Mouse (Mus musculus) hindbrain, embryonic 14.5 days (tissue): Measurements from ENCODE around the gene Sync. TPM values are rescaled to one million over a fixed set of nuclear protein-coding genes. Genes with fewer than 3 reads are reported as not detected.

ENCODE experiments used
- ATAC-seq: fragments of 200-750 bp; cut with Nextera tagmentation; 2 replicates; pipeline ENCODE4 v1.8.0; 2017; ENCODE audit warnings: moderate number of reproducible peaks, mild to moderate bottlenecking, moderate TSS enrichment, moderate library complexity; ENCODE audit not compliant: low FRiP score
- DNase-seq: peaks from one replicate; pipeline ENCODE4 v3.0.0-alpha.2; 2015; ENCODE audit warnings: low spot score
- H3K27ac ChIP-seq: fragments of 300-500 bp; sonication (generic); 2 replicates; pipeline ENCODE4 v1.5.1; 2014; ENCODE audit warnings: mild to moderate bottlenecking, moderate library complexity
- H3K27me3 ChIP-seq: fragments of 300-500 bp; sonication (generic); 2 replicates; pipeline ENCODE4 v1.6.1; 2014; ENCODE audit warnings: mild to moderate bottlenecking, low read length, mixed read lengths; ENCODE audit not compliant: control insufficient read depth, insufficient read depth
- H3K36me3 ChIP-seq: fragments of 300-500 bp; sonication (generic); replicated peaks from 2 replicates; pipeline ENCODE4 v1.6.1; 2014; ENCODE audit not compliant: control insufficient read depth, insufficient read depth
- H3K4me1 ChIP-seq: fragments of 300-500 bp; sonication (generic); replicated peaks from 2 replicates; pipeline ENCODE4 v1.6.1; 2014; ENCODE audit warnings: antibody characterized with exemption, low read length, mixed read lengths; ENCODE audit not compliant: control insufficient read depth, insufficient read depth
- H3K4me2 ChIP-seq: fragments of 300-500 bp; sonication (generic); replicated peaks from 2 replicates; pipeline ENCODE4 v1.6.1; 2014; ENCODE audit warnings: mild to moderate bottlenecking, moderate library complexity
- H3K4me3 ChIP-seq: fragments of 300-500 bp; sonication (generic); replicated peaks from 2 replicates; pipeline ENCODE4 v1.5.1; 2014; ENCODE audit warnings: mild to moderate bottlenecking, low read length
- H3K9ac ChIP-seq: fragments of 300-500 bp; sonication (generic); 2 replicates; pipeline ENCODE4 v1.6.1; 2014
- H3K9me3 ChIP-seq: fragments of 300-500 bp; sonication (generic); 2 replicates; pipeline ENCODE4 v1.6.1; 2016; ENCODE audit warnings: low read length; ENCODE audit not compliant: control insufficient read depth
- WGBS: fragments of 180-500 bp; shearing (Covaris S2); extraction: QIAGEN DNeasy Blood & Tissue Kit; methylation state at CpG from one replicate; pipeline ENCODE4 v1.1.7; 2014; 5-methylcytosine and 5-hydroxymethylcytosine counted together
- polyA plus RNA-seq: library from polyadenylated mRNA; unstranded; fragments of >200 nt; fragmentation: Nextera tagmentation; extraction: Ambion mirVana; gene quantifications from 2 replicates; pipeline ENCODE4 v1.2.1, GENCODE M21; 2014

Gene Sync
- polyA plus RNA-seq, 1 experiment from 2014 or later = 1.2 TPM

- Histone ChIP-seq H3K9ac (no peak overlapping the region), H3K4me3 (no peak overlapping the region), H3K27me3 (no peaks in the 10 kb centered on the region), H3K4me1 (no peaks in the 10 kb centered on the region), H3K27ac (no peak overlapping the region), H3K9me3 (no peaks in the 10 kb centered on the region), H3K4me2 (no peak overlapping the region), H3K36me3 (peaks cover 84% of the 10 kb centered on the region)
- no peak for DNase-seq
- 95% methylated on average over 1 of the region's 1 CpGs for WGBS
- ATAC-seq = no peak
These were observed 33.5 kb downstream of the Sync start for GRCm38 (mm10) chr4:129320876-129321275.

GRCm38 (mm10) chr4:129322042-129322441 lies 34.6 kb downstream of the Sync start:
- no peak overlapping the region for H3K4me2 ChIP-seq
- H3K36me3 ChIP-seq = peaks cover 84% of the 10 kb centered on the region
- no peaks in the 10 kb centered on the region for H3K4me1 ChIP-seq
- no peak overlapping the region for H3K4me3 ChIP-seq
- H3K27me3 ChIP-seq = no peaks in the 10 kb centered on the region
- no peak overlapping the region for H3K9ac ChIP-seq
- no peaks in the 10 kb centered on the region for H3K9me3 ChIP-seq
- ATAC-seq = no peak
- no peak for DNase-seq
- H3K27ac ChIP-seq = no peak overlapping the region
- 93% methylated on average over 5 of the region's 5 CpGs for WGBS

DNA sequence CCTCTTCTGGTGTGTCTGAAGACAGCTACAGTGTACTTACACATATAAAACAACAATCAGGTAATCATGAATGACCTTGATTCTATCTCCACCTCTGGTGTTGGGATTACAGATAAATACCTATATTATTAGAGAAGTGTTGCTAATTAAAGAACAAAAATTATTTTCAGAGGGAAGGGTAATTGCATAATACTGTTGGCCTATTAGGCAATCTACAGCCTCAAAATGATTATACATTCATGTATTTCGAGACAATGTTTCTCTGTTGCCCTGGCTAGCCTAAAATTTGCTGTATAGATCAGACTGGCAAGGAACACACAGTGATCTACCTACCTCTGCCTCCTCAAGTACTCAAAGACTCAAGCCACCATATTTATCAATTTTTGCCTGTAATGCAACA lies 36.1 kb downstream of the Sync start:
- no peak overlapping the region for H3K4me3 ChIP-seq
- DNase-seq = no peak
- peaks cover 84% of the 10 kb centered on the region for H3K36me3 ChIP-seq

DNA sequence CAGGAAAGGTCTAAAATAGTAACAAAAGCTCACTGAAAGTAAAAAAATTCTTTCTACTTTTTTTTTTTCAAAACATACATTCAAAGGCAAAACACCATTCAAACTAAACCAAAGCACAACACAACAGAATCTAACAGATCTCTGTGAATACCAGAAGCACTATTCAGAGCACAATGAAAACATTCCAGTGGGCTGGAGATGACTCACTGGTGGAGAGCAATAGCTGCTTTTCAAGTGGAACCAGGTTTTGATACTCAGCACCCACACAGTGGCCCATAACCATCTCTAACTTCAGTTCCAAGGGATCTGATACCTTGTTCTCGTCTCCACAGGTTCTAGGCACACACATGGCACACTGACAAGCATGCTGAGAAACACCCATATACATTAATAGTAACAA lies 37.3 kb downstream of the Sync start:
- Histone ChIP-seq H3K4me1 (no peaks in the 10 kb centered on the region), H3K4me2 (no peak overlapping the region), H3K27me3 (no peaks in the 10 kb centered on the region), H3K9ac (no peak overlapping the region), H3K27ac (no peak overlapping the region), H3K36me3 (peaks cover 87% of the 10 kb centered on the region), H3K4me3 (no peak overlapping the region), H3K9me3 (no peaks in the 10 kb centered on the region)
- DNase-seq (no peak), ATAC-seq (no peak)
- WGBS = 85% methylated on average over 1 of the region's 1 CpGs

More for the DNA sequence above, 36.1 kb downstream of the Sync start:
- no peak for ATAC-seq
- Histone ChIP-seq H3K9ac (no peak overlapping the region), H3K9me3 (no peaks in the 10 kb centered on the region), H3K4me1 (no peaks in the 10 kb centered on the region), H3K27me3 (no peaks in the 10 kb centered on the region), H3K27ac (no peak overlapping the region), H3K4me2 (no peak overlapping the region)
- WGBS = 97% methylated on average over 1 of the region's 1 CpGs

GRCm38 (mm10) chr4:129326191-129326590 lies 38.8 kb downstream of the Sync start:
- 82% methylated on average over 1 of the region's 1 CpGs for WGBS
- Histone ChIP-seq H3K9ac (no peak overlapping the region), H3K27ac (no peak overlapping the region), H3K4me1 (peaks cover 4% of the 10 kb centered on the region; the same call in 1 of the 2 replicates), H3K27me3 (no peaks in the 10 kb centered on the region), H3K36me3 (peaks cover 85% of the 10 kb centered on the region), H3K9me3 (no peaks in the 10 kb centered on the region), H3K4me2 (no peak overlapping the region), H3K4me3 (no peak overlapping the region)
- ATAC-seq (no peak), DNase-seq (no peak)

DNA sequence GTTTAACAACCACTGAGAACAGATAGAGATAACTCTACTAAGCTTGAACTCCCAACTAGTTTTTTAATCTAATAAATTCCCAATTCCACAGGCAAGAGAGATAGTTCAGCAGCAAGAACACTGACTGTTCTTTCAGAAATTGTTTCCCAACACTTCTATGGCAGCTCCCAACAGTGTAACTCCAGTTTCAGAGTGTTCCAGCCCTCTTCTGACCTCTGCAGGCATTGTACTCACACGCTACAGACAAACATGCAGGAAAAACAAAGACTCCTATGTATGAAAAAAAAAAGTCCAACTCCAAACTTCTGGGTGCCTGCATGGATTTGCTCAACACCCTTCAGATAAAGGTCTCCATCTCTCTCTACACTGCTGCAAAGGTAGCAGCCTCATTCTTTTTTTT lies 45.4 kb downstream of the Sync start:
- peaks cover 49% of the 10 kb centered on the region for H3K36me3 ChIP-seq
- peak overlapping the region; percentile 98; the same call in 1 of the 2 replicates for H3K4me3 ChIP-seq
- peak overlapping the region; percentile 80 for H3K4me2 ChIP-seq
- H3K4me1 ChIP-seq = peaks cover 32% of the 10 kb centered on the region
- no peak overlapping the region for H3K27ac ChIP-seq
- H3K27me3 ChIP-seq = no peaks in the 10 kb centered on the region
- no peaks in the 10 kb centered on the region for H3K9me3 ChIP-seq
- no peak for DNase-seq
- 26% methylated on average over 1 of the region's 1 CpGs for WGBS
- ATAC-seq = no peak
- H3K9ac ChIP-seq = no peak overlapping the region; the same call in 1 of the 2 replicates

DNA sequence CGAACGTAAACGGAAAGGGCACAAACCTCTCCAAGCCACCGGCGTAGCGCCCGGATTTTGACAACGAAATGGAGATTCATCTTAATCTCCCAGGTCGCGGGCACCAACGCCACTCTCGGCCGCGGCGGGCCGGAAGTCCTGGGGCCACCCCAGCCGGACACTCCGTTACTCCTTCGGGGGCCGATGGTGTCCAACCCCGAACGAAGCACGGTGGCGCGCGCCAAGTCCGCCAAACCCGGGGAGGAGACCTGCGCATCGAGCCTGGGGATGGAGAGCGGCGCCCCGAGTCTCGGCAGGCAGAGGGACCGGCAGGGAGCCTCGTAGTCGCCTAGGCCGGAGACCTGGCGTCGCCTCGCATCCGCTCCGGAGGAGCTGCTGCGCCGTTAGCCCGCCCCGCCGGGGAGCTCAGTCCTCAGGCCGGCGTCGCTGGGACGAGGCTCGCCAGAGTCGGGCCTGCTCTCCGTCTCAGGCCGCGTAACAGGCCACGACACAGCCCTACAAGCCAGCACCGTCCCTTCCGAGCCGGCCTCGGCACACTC lies 47.3 kb downstream of the Sync start:
- Histone ChIP-seq H3K4me2 (peak overlapping the region; percentile 80), H3K9ac (peak overlapping the region; percentile 96), H3K36me3 (peaks cover 30% of the 10 kb centered on the region), H3K27ac (peak overlapping the region; percentile 98), H3K9me3 (no peaks in the 10 kb centered on the region), H3K27me3 (no peaks in the 10 kb centered on the region), H3K4me3 (peak overlapping the region; percentile 98), H3K4me1 (peaks cover 32% of the 10 kb centered on the region)
- no peak for DNase-seq
- ATAC-seq = no peak
- WGBS = under 1% methylated on average over 41 of the region's 62 CpGs

DNA sequence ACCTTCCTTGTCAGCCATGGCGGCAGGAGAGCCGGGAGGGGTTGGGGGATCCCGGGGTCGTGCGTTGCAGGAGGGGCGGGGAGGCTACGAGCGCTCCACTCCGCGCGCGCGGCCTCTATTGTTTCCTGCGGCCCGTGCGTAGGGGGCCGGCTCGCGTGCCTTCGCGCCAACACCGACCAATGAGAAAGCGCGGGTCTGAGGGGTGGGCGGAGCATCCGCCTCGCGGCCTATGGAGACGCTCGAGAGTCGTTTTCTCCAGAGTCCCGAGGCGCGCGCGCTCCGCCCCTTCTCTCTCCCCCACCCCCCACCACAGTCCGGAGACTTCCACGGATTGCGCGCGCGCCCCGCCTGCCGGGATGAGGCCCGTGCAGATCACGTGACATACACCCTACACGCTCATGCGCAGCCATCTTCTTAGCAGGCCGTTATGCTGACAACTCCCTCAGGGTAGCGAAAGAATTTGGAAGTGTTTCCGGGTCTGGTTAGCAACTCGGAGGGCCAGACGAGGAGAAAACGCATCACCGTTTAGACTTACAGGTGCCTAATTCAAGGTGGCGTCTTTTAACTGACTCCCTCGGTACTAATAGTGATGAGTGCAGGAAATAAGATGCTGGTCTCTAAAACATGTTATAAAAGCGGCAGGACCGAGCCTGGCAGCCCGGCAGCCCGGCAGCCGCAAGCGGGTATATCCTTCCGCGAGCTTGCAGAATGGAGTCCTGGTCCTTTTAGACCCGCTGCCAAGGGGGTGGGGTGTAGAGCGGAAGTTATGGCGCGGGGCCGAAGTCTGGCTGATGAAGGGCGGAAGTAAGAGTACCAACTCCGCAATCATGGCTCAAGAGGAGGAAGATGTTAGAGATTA lies 48.0 kb downstream of the Sync start, which contains the start of the genes Rbbp4 and Zbtb8os:
TSS of gene Rbbp4 (minus strand) at position 155 of the 859 bp plus-strand sequence.
TSS of gene Zbtb8os (plus strand) at position 480 of the 859 bp plus-strand sequence.
- ATAC-seq = peak; percentile 99
- WGBS = under 1% methylated on average over 73 of the region's 73 CpGs

GRCm38 (mm10) chr4:129336291-129336690 lies 48.9 kb downstream of the Sync start:
- no peak for ATAC-seq
- no peaks in the 10 kb centered on the region for H3K9me3 ChIP-seq
- H3K4me1 ChIP-seq = peaks cover 27% of the 10 kb centered on the region
- H3K4me3 ChIP-seq = peak overlapping the region; percentile 98
- peak overlapping the region; percentile 78 for H3K9ac ChIP-seq
- H3K27me3 ChIP-seq = no peaks in the 10 kb centered on the region
- peak overlapping the region; percentile 99 for H3K27ac ChIP-seq
- peak overlapping the region; percentile 91 for H3K4me2 ChIP-seq
- DNase-seq = no peak
- 55% methylated on average over 14 of the region's 14 CpGs for WGBS
- peaks cover 19% of the 10 kb centered on the region; the same call in 1 of the 2 replicates for H3K36me3 ChIP-seq

More for the DNA sequence above, 48.0 kb downstream of the Sync start, which contains the start of the genes Rbbp4 and Zbtb8os:
- H3K4me1 ChIP-seq = peaks cover 32% of the 10 kb centered on the region
- no peaks in the 10 kb centered on the region for H3K27me3 ChIP-seq
- H3K9me3 ChIP-seq = no peaks in the 10 kb centered on the region
- H3K9ac ChIP-seq = peak within 1 kb of the TSS; percentile 96
- peak; percentile 99 for DNase-seq
- H3K27ac ChIP-seq = peak within 1 kb of the TSS; percentile 99
- H3K36me3 ChIP-seq = peaks cover 25% of the 10 kb centered on the region
- H3K4me2 ChIP-seq = peak within 1 kb of the TSS; percentile 91
- peak within 1 kb of the TSS; percentile 98 for H3K4me3 ChIP-seq
